Mouse (Mus musculus): Measurements from ENCODE around the gene Proca1. TPM values are rescaled to one million over a fixed set of nuclear protein-coding genes. Genes with fewer than 3 reads are reported as not detected.
"Not testable (repeated sequence)": the region's sequence is repeated elsewhere in the genome, so short reads cannot be mapped to it uniquely, and the experiment has no call there.

Gene Proca1
- polyA plus RNA-seq, 1 experiment from 2014 or later, result 0.49 TPM

GRCm38 (mm10) chr11:78181830-78182357, 11.3 kb upstream of the Proca1 start:
- no peak for DNase-seq (ENCODE audit: low spot score)

- no peak for DNase-seq (ENCODE audit: low spot score)
Observed at GRCm38 (mm10) chr11:78182450-78182849, 10.7 kb upstream of the Proca1 start.

GRCm38 (mm10) chr11:78182961-78183844, 10.0 kb upstream of the Proca1 start, which contains the start of gene Rpl23a:
Gene Rpl23a, minus strand, starts transcription at chr11:78183584.
- peak; percentile 91 for DNase-seq (ENCODE audit: low spot score)

- no peak for DNase-seq (ENCODE audit: low spot score)
Observed at GRCm38 (mm10) chr11:78183884-78184514, 9.2 kb upstream of the Proca1 start.

- DNase-seq (ENCODE audit: low spot score), result not testable (repeated sequence)
Observed at GRCm38 (mm10) chr11:78184702-78185101, 8.5 kb upstream of the Proca1 start.

GRCm38 (mm10) chr11:78188331-78189233, 4.6 kb upstream of the Proca1 start, which contains the start of gene Rab34:
Gene Rab34, plus strand, starts transcription at chr11:78188430.
- no peak for DNase-seq (ENCODE audit: low spot score)

GRCm38 (mm10) chr11:78189234-78190040, 3.8 kb upstream of the Proca1 start:
- DNase-seq (ENCODE audit: low spot score), result no peak

- DNase-seq (ENCODE audit: low spot score), result no peak
Observed at GRCm38 (mm10) chr11:78190041-78190440, 3.2 kb upstream of the Proca1 start.

- DNase-seq (ENCODE audit: low spot score), result peak; percentile 60
Observed at GRCm38 (mm10) chr11:78194411-78195100, 1.4 kb downstream of the Proca1 start.

GRCm38 (mm10) chr11:78195101-78195863, 2.1 kb downstream of the Proca1 start:
- DNase-seq (ENCODE audit: low spot score), result no peak

- DNase-seq (ENCODE audit: low spot score), result no peak
Observed at GRCm38 (mm10) chr11:78202372-78202771, 9.2 kb downstream of the Proca1 start.

GRCm38 (mm10) chr11:78204287-78204686, 11.1 kb downstream of the Proca1 start:
- DNase-seq (ENCODE audit: low spot score), result no peak

- DNase-seq (ENCODE audit: low spot score), result no peak
Observed at GRCm38 (mm10) chr11:78205361-78206206, 12.4 kb downstream of the Proca1 start.

GRCm38 (mm10) chr11:78207190-78207589, 14.0 kb downstream of the Proca1 start:
- DNase-seq (ENCODE audit: low spot score), result no peak

GRCm38 (mm10) chr11:78209886-78210285, 16.7 kb downstream of the Proca1 start:
- DNase-seq (ENCODE audit: low spot score), result no peak

- DNase-seq (ENCODE audit: low spot score), result no peak
Observed at GRCm38 (mm10) chr11:78210615-78211014, 17.4 kb downstream of the Proca1 start.

- no peak for DNase-seq (ENCODE audit: low spot score)
Observed at GRCm38 (mm10) chr11:78211513-78211912, 18.3 kb downstream of the Proca1 start.
